Mouse (Mus musculus) thymus, adult 18-20 months (tissue): Measurements from ENCODE around the gene Defb45.

Experiments
- DNase-seq, 2 experiments: peaks; one replicate each; pipeline ENCODE4 v3.0.0; 2022; ENCODE audit warnings: mixed read lengths in 2 of 2

Defb45 gene

GRCm38 (mm10) chr2:152604057-152604456, 4.9 kb upstream of the Defb45 start, which contains the start of gene Defb36:
Gene Defb36, plus strand, starts transcription at chr2:152604327.
- no peak for DNase-seq

DNA sequence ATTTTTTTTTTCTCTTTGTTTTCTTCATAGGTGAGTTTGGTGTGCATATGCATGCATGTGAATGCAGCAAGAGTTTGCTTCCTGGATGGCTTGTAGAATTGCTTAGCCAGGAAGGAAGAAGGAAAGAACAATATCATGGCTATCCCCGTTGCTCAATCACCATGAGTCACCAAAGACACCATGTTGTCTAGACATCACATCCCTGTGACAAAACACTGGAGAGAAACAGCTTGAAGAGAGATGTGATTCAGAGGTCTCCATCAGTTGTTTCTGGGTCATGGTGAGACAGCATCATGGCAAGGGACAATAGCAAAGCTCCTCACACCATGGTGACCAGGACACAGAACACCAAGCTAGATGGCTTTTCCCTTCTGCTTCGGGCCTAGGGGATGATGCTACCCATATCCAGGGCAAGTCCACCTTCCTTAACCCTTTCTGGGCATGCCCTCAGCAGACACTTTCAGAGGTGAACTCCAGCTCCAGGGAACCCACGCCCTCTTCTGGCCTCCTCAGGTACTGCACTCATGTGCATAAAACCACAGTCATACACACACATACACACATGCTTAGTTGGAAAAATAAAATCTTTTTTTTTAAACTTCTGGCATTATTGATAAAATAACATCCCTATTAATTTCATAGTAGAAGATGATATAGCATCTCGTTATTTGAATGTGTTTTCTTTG, 2.2 kb upstream of the Defb45 start:
- DNase-seq: no peak

- DNase-seq: no peak
These were observed 877 bp upstream of the Defb45 start for GRCm38 (mm10) chr2:152600076-152600475.

DNA sequence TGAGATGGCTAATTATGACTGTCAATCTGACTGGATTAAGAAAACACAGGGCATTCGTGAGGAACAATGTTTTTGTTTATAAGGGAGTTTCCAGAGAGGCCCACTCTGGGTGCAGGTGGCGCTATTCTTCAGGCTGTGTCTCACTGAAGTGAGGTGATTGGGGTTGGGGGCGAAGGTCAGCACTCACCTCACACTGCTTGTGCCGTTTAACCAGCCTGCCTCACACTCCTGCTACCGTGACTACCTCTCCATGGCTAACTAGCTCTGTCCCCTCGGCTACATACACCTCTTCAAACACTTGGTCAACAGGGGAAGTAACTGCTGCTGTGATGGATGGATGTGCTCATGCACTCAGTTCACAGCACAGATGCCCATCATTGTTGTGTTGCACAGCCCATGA, 10.2 kb downstream of the Defb45 start:
- DNase-seq: no peak

DNA sequence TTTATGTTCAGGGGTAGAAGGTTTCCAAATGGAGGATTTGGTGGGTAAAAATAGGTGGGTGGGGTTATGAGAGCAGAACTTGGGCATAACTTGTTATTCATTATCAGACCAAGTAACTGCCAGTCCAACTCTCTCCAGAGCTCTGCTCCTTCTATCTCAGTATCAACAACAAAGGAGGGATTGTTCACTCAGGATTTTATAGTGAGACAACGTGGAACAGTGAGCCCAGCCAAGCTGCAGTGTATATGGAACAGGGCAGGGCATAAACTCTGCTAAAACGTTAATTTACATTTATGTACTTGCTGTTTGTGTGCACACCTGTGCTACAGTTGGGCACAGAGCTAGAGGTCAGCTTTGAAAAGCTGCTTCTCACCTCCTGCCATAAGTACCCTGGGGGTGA, 10.7 kb downstream of the Defb45 start:
- DNase-seq: no peak

DNA sequence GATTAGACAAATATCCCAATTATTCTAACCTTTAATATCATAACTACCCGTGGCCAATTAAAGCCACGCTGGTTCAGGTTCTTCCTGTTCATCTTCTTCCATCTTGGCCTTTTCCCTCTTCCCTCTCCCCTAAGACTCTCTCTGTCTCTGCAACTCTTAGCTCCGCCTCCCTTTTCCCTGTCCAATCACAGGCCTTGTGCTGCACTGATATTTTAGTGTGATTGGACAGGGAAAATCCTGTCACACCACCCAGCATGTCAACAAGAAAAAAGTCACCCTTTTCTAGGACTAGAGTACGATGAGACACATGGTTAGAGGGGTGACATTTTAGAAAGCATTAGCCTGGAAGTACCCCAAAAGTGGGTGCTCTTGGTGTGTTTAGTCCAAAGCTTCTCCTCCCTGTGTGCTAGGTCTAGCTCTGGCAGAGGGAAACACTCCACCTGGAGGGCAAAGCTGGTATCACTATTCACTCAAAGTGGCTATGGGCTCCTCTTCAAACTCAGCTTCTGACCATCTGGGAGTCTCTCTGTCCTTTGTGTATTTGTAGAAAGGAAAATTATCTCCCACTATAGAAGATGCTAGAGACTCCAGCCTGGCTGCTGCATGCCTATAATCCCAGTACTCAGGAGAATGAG, 12.2 kb downstream of the Defb45 start:
- DNase-seq: no peak

GRCm38 (mm10) chr2:152580612-152581011, 18.6 kb downstream of the Defb45 start:
- no peak for DNase-seq

DNA sequence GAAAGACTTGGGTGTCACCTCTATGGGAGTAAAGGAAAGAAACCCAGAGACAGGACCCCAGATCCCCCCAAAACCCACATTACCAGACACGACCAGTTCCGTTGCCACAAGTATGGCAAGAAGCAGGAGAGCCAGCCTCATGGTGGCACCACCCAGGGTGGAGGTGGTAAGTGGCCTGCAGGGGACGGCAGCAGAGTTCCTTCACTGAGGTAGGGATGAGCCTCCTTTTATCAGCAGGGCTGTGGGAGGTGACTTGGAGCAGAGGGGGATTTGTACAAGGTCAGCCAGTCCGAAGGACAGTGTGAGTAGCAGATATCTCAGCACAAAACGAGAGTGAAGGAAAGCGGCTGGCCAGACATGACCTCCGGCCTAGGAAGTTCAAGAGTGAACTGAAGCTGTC, 19.1 kb downstream of the Defb45 start, which contains the start of gene Defb19:
Gene Defb19 (minus strand): TSS at position 206 of the 400 bp plus-strand sequence.
- no peak for DNase-seq

DNA sequence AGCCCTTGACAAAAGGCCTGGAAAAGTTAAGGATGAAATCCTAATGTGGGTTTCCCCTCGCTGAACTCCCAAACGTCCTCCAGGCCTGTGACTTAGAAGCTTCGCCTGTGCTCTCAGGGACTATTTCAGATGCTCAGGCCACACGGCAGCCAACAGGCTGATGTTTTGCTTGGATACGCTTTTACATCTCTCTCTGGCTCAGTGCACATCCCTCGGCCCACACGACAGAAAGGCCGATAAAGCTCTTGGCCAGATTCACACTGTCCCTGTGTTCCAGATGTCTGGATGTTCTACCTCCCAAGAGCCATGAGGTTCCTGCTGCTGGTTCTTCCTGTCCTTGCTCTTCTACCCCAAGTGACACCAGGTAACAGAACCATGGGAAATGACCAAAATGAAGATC, 25.7 kb downstream of the Defb45 start:
- DNase-seq: no peak

GRCm38 (mm10) chr2:152572114-152572794, 26.9 kb downstream of the Defb45 start, which contains the start of gene Defb21:
Gene Defb21, plus strand, starts transcription at chr2:152572744.
- no peak for DNase-seq

GRCm38 (mm10) chr2:152570313-152570712, 28.9 kb downstream of the Defb45 start:
- no peak for DNase-seq

DNA sequence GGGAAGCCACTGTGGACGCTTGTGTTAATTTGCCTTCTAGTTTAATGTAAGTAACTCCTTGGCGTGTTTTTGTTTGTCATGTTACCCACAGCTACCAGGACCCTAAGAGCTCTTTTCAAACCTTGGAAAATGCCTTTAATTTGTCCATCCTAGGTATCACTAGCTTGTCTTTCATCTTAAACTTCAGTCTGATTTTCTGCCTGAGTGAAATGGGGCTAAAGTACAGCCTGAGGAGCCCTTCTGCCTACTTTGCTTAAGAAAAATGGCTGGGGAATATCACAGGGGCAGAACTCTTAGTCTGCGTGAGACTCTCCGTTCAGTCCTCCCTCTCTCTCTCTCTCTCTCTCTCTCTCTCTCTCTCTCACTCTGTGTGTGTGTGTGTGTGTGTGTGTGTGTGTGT, 29.3 kb downstream of the Defb45 start:
- DNase-seq: no peak

GRCm38 (mm10) chr2:152569038-152569437, 30.2 kb downstream of the Defb45 start, which contains the start of gene Gm17416:
Gene Gm17416, plus strand, starts transcription at chr2:152569338.
- no peak for DNase-seq

DNA sequence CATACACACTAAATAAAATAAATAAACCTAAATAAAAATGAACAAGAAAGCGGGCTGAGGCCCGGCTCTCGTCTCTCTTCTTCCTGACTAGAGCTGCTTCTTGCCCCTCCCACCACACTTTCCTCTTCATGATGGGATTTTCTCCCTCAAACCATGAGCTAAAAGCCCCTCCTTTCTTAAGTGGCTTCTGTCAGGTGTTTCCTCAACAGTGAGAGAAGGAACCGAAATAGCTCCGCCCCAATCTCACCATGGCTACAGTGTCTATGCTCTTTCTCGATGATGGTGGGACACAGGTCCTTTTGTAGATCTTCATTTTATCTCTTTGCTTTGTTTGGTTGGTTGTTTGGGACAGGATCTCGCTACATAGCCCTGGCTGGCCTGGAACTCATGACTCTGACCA, 42.5 kb downstream of the Defb45 start:
- no peak for DNase-seq

- DNase-seq: no peak
These were observed 45.3 kb downstream of the Defb45 start for GRCm38 (mm10) chr2:152553774-152554423.

DNA sequence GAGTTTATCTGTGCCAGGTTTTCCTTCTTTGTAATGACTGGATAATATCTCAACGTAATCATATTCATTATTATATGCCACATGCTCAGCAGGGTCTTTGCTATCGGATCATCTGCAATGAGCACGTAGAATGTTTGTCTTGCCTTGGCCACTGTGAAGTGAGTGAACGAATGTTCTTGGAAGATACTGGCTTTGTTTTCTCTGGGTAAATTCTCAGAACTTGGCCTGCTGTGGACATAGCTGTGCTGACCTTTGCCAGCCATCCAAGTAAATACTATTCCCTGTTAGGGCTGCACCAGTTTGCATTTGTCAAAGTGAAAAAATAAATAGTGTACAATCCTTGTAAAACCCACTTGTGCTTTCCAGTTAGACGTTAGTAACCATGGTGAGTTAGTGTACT, 51.1 kb downstream of the Defb45 start:
- no peak for DNase-seq

DNA sequence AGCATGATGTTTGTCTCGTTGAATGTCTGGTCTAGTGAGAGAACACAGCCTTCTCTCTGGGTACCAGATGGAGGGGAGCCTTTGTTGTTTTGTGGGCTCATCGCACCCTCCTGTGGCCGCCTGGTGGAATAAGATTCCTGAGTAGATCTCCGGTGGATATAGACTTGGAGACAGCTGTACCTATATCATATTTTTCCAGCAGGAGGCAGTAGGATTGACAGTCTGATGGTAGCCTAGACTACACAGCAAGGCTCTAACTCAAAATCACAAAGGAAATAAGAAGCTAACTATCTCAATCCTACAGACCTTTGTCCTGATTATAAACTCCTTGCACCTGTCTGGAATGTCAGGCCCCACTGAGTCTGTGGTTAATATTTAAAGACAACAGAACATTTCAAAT, 54.5 kb downstream of the Defb45 start:
- no peak for DNase-seq

DNA sequence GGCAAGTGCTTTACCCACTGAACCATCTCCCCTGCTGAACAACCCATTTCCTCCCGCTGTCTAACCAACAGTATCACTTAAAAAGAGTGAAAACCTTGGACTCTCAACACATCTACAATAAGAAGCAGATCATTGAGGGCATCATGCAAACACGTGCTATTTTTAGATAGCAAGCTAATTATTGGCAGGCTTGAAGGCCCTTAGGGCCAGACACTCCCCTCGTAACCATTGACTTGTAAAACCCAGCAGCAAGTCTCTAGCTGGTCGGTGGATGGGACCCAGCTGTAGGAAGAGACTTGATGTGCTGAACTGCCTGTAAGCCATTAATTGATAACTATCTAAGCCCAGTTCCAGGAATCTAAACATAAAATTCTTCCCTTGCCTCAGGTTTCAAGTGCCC, 55.7 kb downstream of the Defb45 start:
- no peak for DNase-seq
